Mouse (Mus musculus) cerebellum, adult 2 months (tissue): Measurements from ENCODE around the gene Ubxn6. TPM values are rescaled to one million over a fixed set of nuclear protein-coding genes. Genes with fewer than 3 reads are reported as not detected.

ENCODE experiments used
- DNase-seq, 2 experiments: peaks; one replicate each; pipeline ENCODE4 v3.0.0; 2021
- H3K27ac ChIP-seq: fragments of 200-500 bp; 2 replicates; pipeline ENCODE4 v1.5.1; 2012; ENCODE audit warnings: low read length, control low read depth, inconsistent platforms; ENCODE audit not compliant: insufficient read depth
- H3K27me3 ChIP-seq: fragments of 200-500 bp; 2 replicates; pipeline ENCODE4 v1.6.1; 2012; ENCODE audit warnings: inconsistent platforms, mild to moderate bottlenecking, low read length, moderate library complexity; ENCODE audit not compliant: control insufficient read depth, insufficient read depth
- H3K4me1 ChIP-seq: fragments of 200-500 bp; 2 replicates; pipeline ENCODE4 v1.6.1; 2011; ENCODE audit warnings: low read length; ENCODE audit not compliant: control insufficient read depth, insufficient read depth
- H3K4me3 ChIP-seq: fragments of 200-500 bp; replicated peaks from 2 replicates; pipeline ENCODE3; 2011; ENCODE audit warnings: mild to moderate bottlenecking, low read depth, low read length, control low read depth; ENCODE audit not compliant: insufficient read depth
- CTCF ChIP-seq: fragments of 200-500 bp; IDR thresholded peaks from 2 replicates; pipeline ENCODE4 v1.5.1; 2011; ENCODE audit warnings: low read depth, mild to moderate bottlenecking, control low read depth, low read length, moderate library complexity, borderline replicate concordance; ENCODE audit not compliant: insufficient read depth
- POLR2A ChIP-seq: fragments of 200-500 bp; IDR thresholded peaks from 2 replicates; pipeline ENCODE4 v1.6.1; 2011; ENCODE audit warnings: low read length, control low read depth, borderline replicate concordance; ENCODE audit not compliant: insufficient read depth
- WGBS: fragments of 180-500 bp; shearing (Covaris S2); methylation state at CpG from one replicate; pipeline ENCODE4 v1.1.7; 2018; 5-methylcytosine and 5-hydroxymethylcytosine counted together
- polyA plus RNA-seq: library from polyadenylated mRNA; depleted of rRNA; stranded (reverse); fragments of >200 nt; gene quantifications from 2 replicates; pipeline ENCODE4 v1.2.3, GENCODE M21; 2012; rRNA removed

The Ubxn6 gene
- polyA plus RNA-seq = 114 TPM in 2 replicates

GRCm38 (mm10) chr17:56074827-56075208 lies at the start of gene Ubxn6:
Ubxn6 (minus strand) TSS chr17:56075028.
- no peaks in the 10 kb centered on the region; the same call in 1 of the 2 replicates for H3K4me1 ChIP-seq
- TF ChIP-seq POLR2A (peak; percentile 55; the same call in 1 of the 2 replicates), CTCF (peak; percentile 13; the same call in 1 of the 2 replicates)
- peak within 1 kb of the TSS; percentile 86 for H3K4me3 ChIP-seq
- WGBS = under 1% methylated on average over 35 of the region's 35 CpGs
- H3K27me3 ChIP-seq = no peaks in the 10 kb centered on the region
- peak within 1 kb of the TSS; percentile 65 for H3K27ac ChIP-seq
- peak; percentile 96 to 97 for DNase-seq

- Histone ChIP-seq H3K27me3 (no peaks in the 10 kb centered on the region; the same call in 1 of the 2 replicates), H3K27ac (no peak overlapping the region), H3K4me1 (peaks cover 14% of the 10 kb centered on the region), H3K4me3 (no peak overlapping the region)
- TF ChIP-seq CTCF = no peak
- TF ChIP-seq POLR2A = no peak
- DNase-seq = no peak
- 57% methylated on average over 58 of the region's 59 CpGs for WGBS
Observed at GRCm38 (mm10) chr17:56123681-56124340, 49.0 kb upstream of the Ubxn6 start.

GRCm38 (mm10) chr17:56123161-56123560 lies 48.3 kb upstream of the Ubxn6 start:
- H3K4me3 ChIP-seq = no peak overlapping the region
- H3K27ac ChIP-seq = no peak overlapping the region
- no peak for DNase-seq
- WGBS = 94% methylated on average over 12 of the region's 12 CpGs
- peaks cover 10% of the 10 kb centered on the region for H3K4me1 ChIP-seq
- H3K27me3 ChIP-seq = no peaks in the 10 kb centered on the region; the same call in 1 of the 2 replicates
- TF ChIP-seq POLR2A (no peak), CTCF (no peak)

- Histone ChIP-seq H3K27me3 (no peaks in the 10 kb centered on the region; the same call in 1 of the 2 replicates), H3K4me3 (peak within 1 kb of the TSS; percentile 46)
- no peak for DNase-seq
Observed at GRCm38 (mm10) chr17:56121826-56122225, 47.0 kb upstream of the Ubxn6 start, which contains the start of gene Lrg1. Lrg1 (minus strand) TSS chr17:56122001.

GRCm38 (mm10) chr17:56119981-56120880 lies 45.4 kb upstream of the Ubxn6 start:
- Histone ChIP-seq H3K27me3 (no peaks in the 10 kb centered on the region; the same call in 1 of the 2 replicates), H3K4me1 (peaks cover 9% of the 10 kb centered on the region), H3K4me3 (peak overlapping the region; percentile 46), H3K27ac (no peak overlapping the region)
- WGBS = 2% methylated on average over 66 of the region's 66 CpGs
- no peak for TF ChIP-seq POLR2A
- TF ChIP-seq CTCF = no peak
- DNase-seq = peak; percentile 64 to 75

More at GRCm38 (mm10) chr17:56121826-56122225, 47.0 kb upstream of the Ubxn6 start, which contains the start of gene Lrg1:
- WGBS = 65% methylated on average over 2 of the region's 2 CpGs
- no peak for TF ChIP-seq CTCF
- no peak for TF ChIP-seq POLR2A
- Histone ChIP-seq H3K4me1 (peaks cover 9% of the 10 kb centered on the region), H3K27ac (no peak within 1 kb of the TSS)

- peak overlapping the region; percentile 6 for H3K4me3 ChIP-seq
- 57% methylated on average over 12 of the region's 12 CpGs for WGBS
- DNase-seq = no peak
- H3K27me3 ChIP-seq = no peaks in the 10 kb centered on the region; the same call in 1 of the 2 replicates
- no peak overlapping the region for H3K27ac ChIP-seq
- no peak for TF ChIP-seq CTCF
- TF ChIP-seq POLR2A = no peak
- peaks cover 7% of the 10 kb centered on the region for H3K4me1 ChIP-seq
Observed at GRCm38 (mm10) chr17:56119431-56119830, 44.6 kb upstream of the Ubxn6 start.

- Histone ChIP-seq H3K4me1 (peaks cover 7% of the 10 kb centered on the region), H3K27me3 (no peaks in the 10 kb centered on the region), H3K27ac (no peak within 1 kb of the TSS), H3K4me3 (no peak within 1 kb of the TSS)
- 2% methylated on average over 27 of the region's 27 CpGs for WGBS
- DNase-seq = peak; percentile 34 to 43
- TF ChIP-seq POLR2A = no peak
- TF ChIP-seq CTCF = no peak
Observed at GRCm38 (mm10) chr17:56117251-56117710, 42.5 kb upstream of the Ubxn6 start, which contains the start of gene Plin5. Plin5 (minus strand) TSS chr17:56117596.
